Mouse (Mus musculus): Measurements from ENCODE around the gene Cyb5r1. TPM values are rescaled to one million over a fixed set of nuclear protein-coding genes. Genes with fewer than 3 reads are reported as not detected.
"Not testable (repeated sequence)": the region's sequence is repeated elsewhere in the genome, so short reads cannot be mapped to it uniquely, and the experiment has no call there.

Cyb5r1 gene
- polyA plus RNA-seq, 1 experiment from 2014 or later, result 26.4 TPM

DNA sequence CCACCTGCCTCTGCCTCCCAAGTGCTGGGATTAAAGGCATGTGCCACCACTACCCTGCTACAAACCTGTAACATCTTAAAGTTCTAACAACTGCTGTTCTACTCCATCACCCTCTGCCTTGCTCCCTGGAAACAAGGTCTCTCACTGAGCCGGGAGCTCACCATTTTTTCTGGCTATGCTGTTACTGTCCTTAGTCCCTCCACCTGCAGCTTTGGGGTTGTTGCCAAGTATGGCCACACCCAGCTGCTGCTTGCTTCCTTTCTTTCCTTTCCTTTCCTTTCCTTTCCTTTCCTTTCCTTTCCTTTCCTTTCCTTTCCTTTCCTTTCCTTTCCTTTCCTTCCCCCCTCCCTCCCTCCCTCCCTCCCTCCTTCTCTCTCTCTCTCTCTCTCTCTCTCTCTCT, 37.9 kb downstream of the Cyb5r1 start:
- not testable (repeated sequence) for H3K27ac ChIP-seq (replicated peaks); H3K27me3 ChIP-seq; H3K4me3 ChIP-seq; H3K9me3 ChIP-seq; H3K4me1 ChIP-seq; H3K9ac ChIP-seq (replicated peaks); H3K4me2 ChIP-seq (replicated peaks); H3K36me3 ChIP-seq; ATAC-seq (ENCODE audit: low FRiP score, low read depth)
- WGBS, result 100% methylated on average over 1 of the region's 1 CpGs

DNA sequence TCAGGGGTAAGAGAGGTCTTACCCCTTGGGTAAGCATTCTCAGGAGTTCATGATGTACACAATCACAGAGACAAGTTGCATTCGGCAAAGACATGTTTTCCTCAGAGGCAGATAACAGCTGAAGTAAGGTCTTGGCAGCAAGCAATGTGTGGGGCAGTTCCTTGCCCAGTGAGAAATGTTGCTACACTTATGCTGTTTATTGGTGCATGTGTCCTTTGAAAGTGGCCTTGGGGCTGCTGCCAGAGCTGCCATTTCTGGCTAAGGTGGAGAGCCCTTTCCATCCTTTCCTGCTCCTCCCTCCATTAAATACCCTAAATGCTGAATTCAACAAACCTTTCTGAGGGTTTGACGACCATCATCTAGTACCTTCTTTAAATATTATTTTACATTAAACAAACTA, 40.1 kb downstream of the Cyb5r1 start:
- H3K4me3 ChIP-seq, result no peak overlapping the region
- no peaks in the 10 kb centered on the region for H3K4me1 ChIP-seq
- H3K9me3 ChIP-seq, result no peaks in the 10 kb centered on the region
- no peak overlapping the region for H3K9ac ChIP-seq (replicated peaks)
- H3K27ac ChIP-seq (replicated peaks), result no peak overlapping the region
- no peak overlapping the region for H3K4me2 ChIP-seq (replicated peaks)
- 91% methylated on average over 2 of the region's 2 CpGs for WGBS
- ATAC-seq (ENCODE audit: low FRiP score, low read depth), result no peak
- no peaks in the 10 kb centered on the region for H3K36me3 ChIP-seq
- H3K27me3 ChIP-seq, result no peaks in the 10 kb centered on the region

- ATAC-seq (ENCODE audit: low FRiP score, low read depth); H3K9ac ChIP-seq (replicated peaks); H3K9me3 ChIP-seq; H3K27ac ChIP-seq (replicated peaks); H3K4me1 ChIP-seq; H3K27me3 ChIP-seq; H3K4me2 ChIP-seq (replicated peaks); H3K36me3 ChIP-seq; H3K4me3 ChIP-seq: not testable (repeated sequence)
- WGBS, result 68% methylated on average over 3 of the region's 3 CpGs
Observed at GRCm38 (mm10) chr1:134448537-134448936, 43.2 kb downstream of the Cyb5r1 start.

GRCm38 (mm10) chr1:134450201-134450600, 44.8 kb downstream of the Cyb5r1 start:
- H3K36me3 ChIP-seq, result no peaks in the 10 kb centered on the region
- no peaks in the 10 kb centered on the region for H3K9me3 ChIP-seq
- no peak for ATAC-seq (ENCODE audit: low FRiP score, low read depth)
- H3K27ac ChIP-seq (replicated peaks), result no peak overlapping the region
- 83% methylated on average over 4 of the region's 4 CpGs for WGBS
- H3K4me2 ChIP-seq (replicated peaks), result no peak overlapping the region
- H3K27me3 ChIP-seq, result 0 out of 2 replicates have a peak, but pooled peaks cover 4% of the 10 kb centered on the region
- H3K9ac ChIP-seq (replicated peaks), result no peak overlapping the region
- H3K4me1 ChIP-seq, result peaks cover 5% of the 10 kb centered on the region; the same call in 1 of the 2 replicates
- no peak overlapping the region for H3K4me3 ChIP-seq

DNA sequence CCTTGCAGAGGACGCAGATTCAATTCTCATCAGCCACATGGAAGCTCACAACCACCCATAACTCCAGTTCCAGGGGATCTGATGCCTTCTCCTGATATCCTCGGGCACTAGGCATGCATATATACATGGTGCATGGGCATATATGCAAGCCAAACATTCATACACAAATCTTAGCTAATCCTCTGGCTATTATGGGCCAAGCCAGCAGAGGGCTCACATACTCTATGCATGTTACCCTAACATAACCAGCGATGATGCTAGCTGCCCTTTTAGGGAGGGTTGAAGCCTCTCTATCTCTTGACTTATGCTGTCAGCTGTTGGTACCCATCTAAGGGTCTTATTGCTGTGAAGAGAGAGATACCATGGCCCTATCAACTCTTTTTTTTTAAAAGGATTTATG, 45.6 kb downstream of the Cyb5r1 start:
- Histone ChIP-seq H3K4me2 (replicated peaks) (no peak overlapping the region), H3K9ac (replicated peaks) (no peak overlapping the region), H3K27me3 (0 out of 2 replicates have a peak, but pooled peaks cover 4% of the 10 kb centered on the region), H3K4me1 (peaks cover 6% of the 10 kb centered on the region), H3K27ac (replicated peaks) (no peak overlapping the region), H3K36me3 (no peaks in the 10 kb centered on the region), H3K4me3 (no peak overlapping the region), H3K9me3 (no peaks in the 10 kb centered on the region)
- ATAC-seq (ENCODE audit: low FRiP score, low read depth), result no peak
- WGBS, result 64% methylated on average over 3 of the region's 3 CpGs

GRCm38 (mm10) chr1:134454904-134455824, 49.8 kb downstream of the Cyb5r1 start, which contains the start of gene Klhl12:
Gene Klhl12, plus strand, starts transcription at chr1:134455531.
- H3K36me3 ChIP-seq, result peaks cover 12% of the 10 kb centered on the region; the same call in 1 of the 2 replicates
- H3K4me2 ChIP-seq (replicated peaks), result peak within 1 kb of the TSS; percentile 77
- peak; percentile 90 for ATAC-seq (ENCODE audit: low FRiP score, low read depth)
- H3K27ac ChIP-seq (replicated peaks), result peak within 1 kb of the TSS; percentile 68
- no peaks in the 10 kb centered on the region for H3K9me3 ChIP-seq
- peaks cover 13% of the 10 kb centered on the region for H3K4me1 ChIP-seq
- peak within 1 kb of the TSS; percentile 81 for H3K4me3 ChIP-seq
- H3K9ac ChIP-seq (replicated peaks), result peak within 1 kb of the TSS; percentile 84
- 1% methylated on average over 59 of the region's 61 CpGs for WGBS
- H3K27me3 ChIP-seq, result 0 out of 2 replicates have a peak, but pooled peaks cover 4% of the 10 kb centered on the region

GRCm38 (mm10) chr1:134456060-134456459, 50.7 kb downstream of the Cyb5r1 start:
- no peak overlapping the region for H3K27ac ChIP-seq (replicated peaks)
- ATAC-seq (ENCODE audit: low FRiP score, low read depth), result no peak
- peaks cover 13% of the 10 kb centered on the region for H3K4me1 ChIP-seq
- H3K9me3 ChIP-seq, result no peaks in the 10 kb centered on the region
- H3K4me3 ChIP-seq, result peak overlapping the region; percentile 81
- H3K36me3 ChIP-seq, result peaks cover 20% of the 10 kb centered on the region
- 24% methylated on average over 5 of the region's 5 CpGs for WGBS
- H3K9ac ChIP-seq (replicated peaks), result peak overlapping the region; percentile 84; the same call in 1 of the 2 replicates
- 0 out of 2 replicates have a peak, but pooled peaks cover 4% of the 10 kb centered on the region for H3K27me3 ChIP-seq
- peak overlapping the region; percentile 77 for H3K4me2 ChIP-seq (replicated peaks)

- Histone ChIP-seq H3K4me1 (peaks cover 13% of the 10 kb centered on the region), H3K9me3 (no peaks in the 10 kb centered on the region), H3K4me3 (no peak overlapping the region), H3K36me3 (peaks cover 28% of the 10 kb centered on the region), H3K27ac (replicated peaks) (no peak overlapping the region), H3K9ac (replicated peaks) (no peak overlapping the region), H3K4me2 (replicated peaks) (no peak overlapping the region), H3K27me3 (0 out of 2 replicates have a peak, but pooled peaks cover 4% of the 10 kb centered on the region)
- no peak for ATAC-seq (ENCODE audit: low FRiP score, low read depth)
- 91% methylated on average over 7 of the region's 7 CpGs for WGBS
Observed at GRCm38 (mm10) chr1:134458139-134458727, 52.9 kb downstream of the Cyb5r1 start.

DNA sequence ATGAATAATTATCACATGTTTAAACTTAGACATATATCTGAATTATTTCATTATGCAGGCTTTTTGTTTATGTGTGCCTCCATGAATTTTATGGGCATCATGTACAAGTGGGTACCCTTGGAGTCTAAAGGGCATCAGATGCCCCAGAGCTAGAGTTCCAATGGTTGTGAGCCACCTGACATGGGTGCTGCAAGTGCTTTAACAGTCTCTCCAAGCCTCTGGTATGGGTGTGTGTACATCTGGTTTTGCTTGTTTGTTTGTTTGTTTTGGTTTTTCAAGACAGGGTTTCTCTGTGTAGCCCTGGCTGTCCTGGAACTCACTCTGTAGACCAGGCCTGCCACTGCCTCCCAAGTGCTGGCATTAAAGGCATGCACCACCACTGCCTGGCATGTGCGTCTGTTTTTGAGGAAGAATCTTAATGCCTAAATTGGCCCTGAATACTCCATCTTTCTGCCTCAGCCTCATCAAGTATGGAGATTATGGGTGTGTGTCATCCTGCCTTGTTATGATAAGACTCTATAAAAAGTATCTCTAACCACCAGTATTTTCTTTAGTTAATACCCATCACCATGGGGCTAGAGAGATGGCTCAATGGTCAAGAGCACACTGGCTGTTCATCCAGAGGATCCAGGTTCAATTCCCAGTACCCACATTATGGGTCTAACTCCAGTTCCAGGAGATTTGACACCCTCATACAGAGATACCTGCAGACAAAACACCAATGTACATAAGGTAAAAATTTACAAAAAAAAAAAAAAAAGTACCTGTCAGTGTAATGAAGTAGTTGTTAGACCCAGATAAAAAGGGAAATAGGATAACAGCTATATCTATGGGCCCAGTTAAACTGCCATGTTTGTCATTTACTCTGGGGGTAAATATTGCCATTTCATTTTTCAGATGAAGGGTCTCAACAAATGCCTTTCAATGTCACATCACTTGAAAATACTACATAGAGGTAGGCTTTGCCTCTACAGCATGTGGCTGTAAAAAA, 55.2 kb downstream of the Cyb5r1 start:
- no peak for ATAC-seq (ENCODE audit: low FRiP score, low read depth)
- Histone ChIP-seq H3K27ac (replicated peaks) (no peak overlapping the region), H3K4me1 (peaks cover 8% of the 10 kb centered on the region), H3K27me3 (no peaks in the 10 kb centered on the region), H3K4me3 (no peak overlapping the region), H3K36me3 (peaks cover 45% of the 10 kb centered on the region), H3K9me3 (no peaks in the 10 kb centered on the region), H3K4me2 (replicated peaks) (no peak overlapping the region), H3K9ac (replicated peaks) (no peak overlapping the region)
- 94% methylated on average over 1 of the region's 1 CpGs for WGBS

All from midbrain, embryonic 12.5 days (tissue).